Comparison of ENCODE assay signal across 12 mouse cellular contexts in the genomic region with DNA sequence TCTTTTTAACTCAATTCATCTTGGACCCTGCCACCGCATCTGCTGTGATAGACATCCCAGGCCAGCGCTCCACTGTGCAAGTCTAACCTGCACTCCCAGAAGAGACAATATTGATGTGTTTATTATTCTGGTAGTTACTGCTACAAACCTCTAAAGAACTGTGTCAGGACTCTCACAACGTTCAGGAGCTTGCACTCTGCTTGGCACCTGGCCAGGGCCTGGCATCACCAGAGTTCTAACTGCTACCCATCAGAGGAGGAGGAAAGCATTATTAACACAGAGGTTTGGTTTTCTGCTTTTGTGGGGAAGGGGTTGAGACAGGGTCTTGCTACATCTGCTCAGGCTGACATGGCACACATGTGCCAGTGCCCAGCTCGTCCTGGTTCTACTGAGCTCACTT. TPM values are rescaled to one million over a fixed set of nuclear protein-coding genes. Genes with fewer than 3 reads are reported as not detected.
DNase-seq lines count a peak whose midpoint lies in the region; ATAC-seq lines count a peak whose summit lies in the region.
"Had no signal": no experiment of that assay in that cellular context is flagged by ENCODE, and none has a peak within 500 bp of the region (broad histone marks: within the 10 kb centered on the region; RNA-seq: fewer than 3 reads in every experiment).

No protein-coding gene starts in this region.

- no peak overlapping the region for H3K4me2 ChIP-seq in midbrain, embryonic 14.5 days (ENCODE audit: low read length)
- H3K4me2 ChIP-seq in midbrain, embryonic 13.5 days (replicated peaks) = no peak overlapping the region
- H3K4me2 ChIP-seq: heart, embryonic 15.5 days; limb, embryonic 12.5 days; neural tube, embryonic 13.5 days had no signal

- H3K27ac ChIP-seq in midbrain, embryonic 14.5 days (replicated peaks; ENCODE audit: low read depth, low read length) = no peak overlapping the region
- H3K27ac ChIP-seq in midbrain, embryonic 13.5 days = no peak overlapping the region
- H3K27ac ChIP-seq: limb, embryonic 12.5 days; macrophage; neural tube, embryonic 13.5 days had no signal

- peaks cover 22% of the 10 kb centered on the region for H3K4me1 ChIP-seq in midbrain, embryonic 14.5 days (ENCODE audit: control insufficient read depth, insufficient read depth, low read length)
- peaks cover 36% of the 10 kb centered on the region for H3K4me1 ChIP-seq in midbrain, embryonic 13.5 days (replicated peaks)
- H3K4me1 ChIP-seq: limb, embryonic 12.5 days had no signal

- H3K36me3 ChIP-seq in midbrain, embryonic 14.5 days (ENCODE audit: control insufficient read depth, insufficient read depth, low read length) = no peaks in the 10 kb centered on the region
- H3K36me3 ChIP-seq in midbrain, embryonic 13.5 days = no peaks in the 10 kb centered on the region
- H3K36me3 ChIP-seq: heart, embryonic 15.5 days; limb, embryonic 12.5 days; neural tube, embryonic 13.5 days had no signal

- peak; percentile 34 to 37 for DNase-seq in heart, postnatal 14 days
- DNase-seq in heart, adult 9 months (ENCODE audit: low spot score in 2 of 2) = no peak
- DNase-seq in midbrain, embryonic 14.5 days = peak; percentile 65
- DNase-seq in cerebellum, adult 11-12 months = peak; percentile 51
- DNase-seq in layer of hippocampus, adult 8-10 months (ENCODE audit: low spot score in 2 of 2) = peak; percentile 39 to 64
- DNase-seq in yolk sac, embryonic 10.5 days (ENCODE audit: low spot score) = no peak
- DNase-seq in spleen, postnatal 36 days (ENCODE audit: low spot score in 2 of 2) = no peak

- 69% methylated on average over 4 of the region's 4 CpGs for WGBS in midbrain, embryonic 14.5 days
- WGBS in midbrain, embryonic 13.5 days = 78% methylated on average over 4 of the region's 4 CpGs

- H3K27me3 ChIP-seq in midbrain, embryonic 14.5 days (ENCODE audit: control insufficient read depth, insufficient read depth, low read length) = no peaks in the 10 kb centered on the region
- H3K27me3 ChIP-seq in midbrain, embryonic 13.5 days = no peaks in the 10 kb centered on the region
- H3K27me3 ChIP-seq: heart, embryonic 15.5 days; limb, embryonic 12.5 days; neural tube, embryonic 13.5 days had no signal

- H3K9me3 ChIP-seq in midbrain, embryonic 14.5 days (ENCODE audit: control insufficient read depth, low read length) = no peaks in the 10 kb centered on the region
- no peaks in the 10 kb centered on the region for H3K9me3 ChIP-seq in midbrain, embryonic 13.5 days
- H3K9me3 ChIP-seq: heart, embryonic 15.5 days; limb, embryonic 12.5 days; neural tube, embryonic 13.5 days had no signal

- ATAC-seq in midbrain, embryonic 14.5 days (ENCODE audit: low FRiP score, low TSS enrichment) = no peak
- ATAC-seq in midbrain, embryonic 13.5 days = no peak

- intact Hi-C loops in heart, postnatal 14 days (cut with DNase I) = no loop called here

- H3K9ac ChIP-seq in midbrain, embryonic 14.5 days (replicated peaks; ENCODE audit: low read length) = no peak overlapping the region
- no peak overlapping the region for H3K9ac ChIP-seq in midbrain, embryonic 13.5 days (replicated peaks)
- H3K9ac ChIP-seq: heart, embryonic 15.5 days; limb, embryonic 12.5 days; neural tube, embryonic 13.5 days had no signal

- H3K4me3 ChIP-seq in midbrain, embryonic 14.5 days (replicated peaks; ENCODE audit: low read depth, low read length) = no peak overlapping the region
- H3K4me3 ChIP-seq in midbrain, embryonic 13.5 days (replicated peaks) = no peak overlapping the region
- H3K4me3 ChIP-seq: heart, embryonic 15.5 days; limb, embryonic 12.5 days; neural tube, embryonic 13.5 days had no signal

RNA-seq across cellular contexts. Expression of a gene that starts 45.0 kb away (rescaled TPM):
- total RNA-seq in heart, postnatal 14 days (2021) = 10 to 100 TPM; 54.6 to 61.7 TPM
- polyA plus RNA-seq in midbrain, embryonic 14.5 days (2014; fragmentation: Nextera tagmentation; extraction: Ambion mirVana) = 86.0 and 110 TPM in 2 replicates
- 85.8 and 89.0 TPM in 2 replicates for polyA plus RNA-seq in midbrain, embryonic 13.5 days (2015; fragmentation: Nextera tagmentation; extraction: Ambion mirVana)
- 100 to 1,000 TPM; 215 to 254 (median 238) TPM for total RNA-seq in layer of hippocampus, adult 8-10 months (2022)

Comparison
In these comparisons a context has a peak if more than half of its experiments do, and no peak if none do; other contexts are left out.
1. DNase-seq: peak in heart, postnatal 14 days (2 of 2), midbrain, embryonic 14.5 days (single experiment), cerebellum, adult 11-12 months (single experiment) and layer of hippocampus, adult 8-10 months (2 of 2); none in heart, adult 9 months (0 of 2), yolk sac, embryonic 10.5 days (single experiment) and spleen, postnatal 36 days (0 of 2).